Mouse (Mus musculus) heart, postnatal 0 days (tissue): ENCODE data around the gene Krt20. TPM values are rescaled to one million over a fixed set of nuclear protein-coding genes. Genes with fewer than 3 reads are reported as not detected.
A peak's percentile ranks its signal among the peaks of the same experiment; 100 is the strongest.

ENCODE experiments used
- ATAC-seq: fragments of 200-750 bp; cut with Nextera tagmentation; 2 replicates; pipeline ENCODE4 v1.8.0; 2017; ENCODE audit warnings: low read depth, moderate number of reproducible peaks, moderate library complexity; ENCODE audit not compliant: insufficient read depth
- DNase-seq: peaks from one replicate; pipeline ENCODE4 v3.0.0-alpha.2; 2016; ENCODE audit warnings: low spot score
- H3K27ac ChIP-seq: fragments of 300-500 bp; sonication (generic); 2 replicates; pipeline ENCODE4 v1.5.1; 2014; ENCODE audit warnings: low read depth, mild to moderate bottlenecking
- H3K27me3 ChIP-seq: fragments of 300-500 bp; sonication (generic); 2 replicates; pipeline ENCODE4 v1.6.1; 2014; ENCODE audit warnings: low read length, mixed read lengths; ENCODE audit not compliant: control insufficient read depth, insufficient read depth
- H3K36me3 ChIP-seq: fragments of 300-500 bp; sonication (generic); replicated peaks from 2 replicates; pipeline ENCODE4 v1.6.1; 2014; ENCODE audit warnings: low read length, mixed read lengths; ENCODE audit not compliant: control insufficient read depth, insufficient read depth
- H3K4me1 ChIP-seq: fragments of 300-500 bp; sonication (generic); 2 replicates; pipeline ENCODE4 v1.6.1; 2014; ENCODE audit warnings: antibody characterized with exemption; ENCODE audit not compliant: control insufficient read depth, insufficient read depth
- H3K4me2 ChIP-seq: fragments of 300-500 bp; sonication (generic); 2 replicates; pipeline ENCODE4 v1.6.1; 2014; ENCODE audit warnings: low read depth, mild to moderate bottlenecking, low read length, moderate library complexity
- H3K4me3 ChIP-seq: fragments of 300-500 bp; sonication (generic); 2 replicates; pipeline ENCODE4 v1.5.1; 2014; ENCODE audit warnings: low read depth, low read length
- H3K9ac ChIP-seq: fragments of 300-500 bp; sonication (generic); replicated peaks from 2 replicates; pipeline ENCODE4 v1.6.1; 2014; ENCODE audit warnings: low read depth, low read length, mixed read lengths
- H3K9me3 ChIP-seq: fragments of 300-500 bp; sonication (generic); replicated peaks from 2 replicates; pipeline ENCODE4 v1.6.1; 2016; ENCODE audit warnings: low read length; ENCODE audit not compliant: control insufficient read depth
- CTCF ChIP-seq: IDR thresholded peaks from 2 replicates; pipeline ENCODE4 v1.5.1; 2016; ENCODE audit warnings: antibody characterized with exemption, control low read depth, low read depth
- EP300 ChIP-seq: IDR thresholded peaks from 2 replicates; pipeline ENCODE4 v1.6.1; 2016; ENCODE audit warnings: antibody characterized with exemption, low read depth
- WGBS: fragments of 180-500 bp; shearing (Covaris S2); extraction: QIAGEN DNeasy Blood & Tissue Kit; methylation state at CpG from one replicate; pipeline ENCODE4 v1.1.7; 2014; 5-methylcytosine and 5-hydroxymethylcytosine counted together
- polyA plus RNA-seq: library from polyadenylated mRNA; unstranded; fragments of >200 nt; fragmentation: Nextera tagmentation; extraction: Ambion mirVana; gene quantifications from 2 replicates; pipeline ENCODE4 v1.2.1, GENCODE M21; 2015
- total RNA-seq: library from RNA; depleted of rRNA; stranded (reverse); fragments of >200 nt; gene quantifications from 2 replicates; pipeline ENCODE4 v1.2.3, GENCODE M21; 2014; ENCODE audit warnings: low replicate concordance; rRNA removed

Krt20 gene
- total RNA-seq (not detected in 2 replicates), polyA plus RNA-seq (0.26 and 0.38 TPM in 2 replicates)

DNA sequence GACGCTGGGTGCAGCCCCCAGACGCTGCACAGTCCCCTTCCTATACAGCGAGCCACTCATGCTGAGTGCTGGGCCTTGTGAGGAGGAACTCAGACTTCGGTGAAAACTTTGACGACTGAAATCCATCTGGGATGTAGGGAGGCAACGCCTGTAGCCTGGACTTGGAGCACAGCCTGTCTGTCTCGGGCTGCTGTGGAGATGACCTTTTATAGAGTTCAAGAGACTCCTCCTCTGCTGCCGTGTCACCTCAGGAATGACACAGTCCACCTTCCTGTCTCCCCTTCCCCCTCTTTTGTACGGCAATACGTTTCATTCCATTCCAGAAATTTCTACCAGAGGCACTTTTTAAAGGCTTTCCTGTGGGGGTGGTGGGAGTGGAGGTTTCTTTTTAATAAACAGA, at the start of gene Krt20:
TSS of gene Krt20 (minus strand) at position 179 of the 400 bp plus-strand sequence.
- peak; percentile 5 for DNase-seq

DNA sequence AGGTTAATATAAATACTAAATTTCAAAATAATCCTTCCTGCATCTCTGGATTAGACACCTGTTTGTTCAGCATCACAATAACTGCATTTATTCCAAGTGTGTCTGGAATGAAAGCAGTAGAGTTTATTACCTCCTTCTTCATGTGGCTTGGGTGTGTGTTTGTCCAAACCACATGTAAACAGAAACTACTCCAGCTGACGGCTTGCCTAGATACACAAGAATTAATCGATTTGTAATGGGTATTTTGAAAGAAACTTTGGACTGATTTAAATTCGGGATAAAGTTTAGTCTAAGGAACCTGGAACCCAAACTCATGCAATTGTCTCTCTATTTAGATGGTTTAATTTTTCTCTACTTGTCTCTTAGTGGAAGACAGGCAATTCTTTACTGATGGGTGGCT, 37.0 kb upstream of the Krt20 start:
- no peaks in the 10 kb centered on the region for H3K36me3 ChIP-seq
- ATAC-seq (no peak), DNase-seq (no peak)
- H3K27ac ChIP-seq, result no peak overlapping the region
- no peaks in the 10 kb centered on the region for H3K4me1 ChIP-seq
- 69% methylated on average over 3 of the region's 3 CpGs for WGBS
- H3K4me3 ChIP-seq, result no peak overlapping the region
- H3K9me3 ChIP-seq, result no peaks in the 10 kb centered on the region
- no peak overlapping the region for H3K9ac ChIP-seq
- H3K27me3 ChIP-seq, result no peaks in the 10 kb centered on the region
- TF ChIP-seq CTCF (no peak), EP300 (no peak)
- H3K4me2 ChIP-seq, result no peak overlapping the region

More for the DNA sequence above, at the start of gene Krt20:
- Histone ChIP-seq H3K9me3 (no peaks in the 10 kb centered on the region), H3K9ac (no peak within 1 kb of the TSS), H3K4me3 (no peak within 1 kb of the TSS), H3K36me3 (no peaks in the 10 kb centered on the region), H3K4me2 (0 out of 2 replicates have a peak within 1 kb of the TSS, but pooled peaks have one; percentile 7), H3K27me3 (no peaks in the 10 kb centered on the region), H3K4me1 (no peaks in the 10 kb centered on the region), H3K27ac (no peak within 1 kb of the TSS)
- ATAC-seq, result no peak
- no peak for TF ChIP-seq EP300
- TF ChIP-seq CTCF, result no peak
- WGBS, result 18% methylated on average over 10 of the region's 10 CpGs

DNA sequence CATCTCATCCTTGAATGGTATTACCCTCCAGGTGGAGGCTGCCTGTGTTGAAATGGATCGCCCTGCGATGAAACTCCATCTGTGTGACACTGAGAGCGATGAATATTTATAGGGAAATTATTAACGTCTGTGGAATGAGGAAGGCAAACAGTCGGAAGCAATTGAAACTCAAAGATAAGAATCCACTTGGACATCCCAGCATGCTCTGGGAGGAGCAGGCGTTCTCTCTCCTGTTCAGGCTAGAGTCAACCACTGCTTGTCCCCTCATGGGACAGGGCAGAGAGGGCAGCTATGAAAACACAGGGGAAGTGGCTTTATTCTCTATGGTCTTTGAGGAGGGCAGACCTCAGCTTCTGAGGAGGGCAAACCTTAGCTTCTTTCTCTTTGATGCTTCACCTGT, 35.5 kb upstream of the Krt20 start:
- DNase-seq, result no peak
- no peak overlapping the region for H3K9ac ChIP-seq
- H3K4me1 ChIP-seq, result no peaks in the 10 kb centered on the region
- no peak overlapping the region for H3K27ac ChIP-seq
- no peak overlapping the region for H3K4me3 ChIP-seq
- no peaks in the 10 kb centered on the region for H3K36me3 ChIP-seq
- WGBS, result 57% methylated on average over 6 of the region's 6 CpGs
- no peaks in the 10 kb centered on the region for H3K9me3 ChIP-seq
- TF ChIP-seq CTCF (no peak), EP300 (no peak)
- H3K4me2 ChIP-seq, result no peak overlapping the region
- ATAC-seq, result no peak
- H3K27me3 ChIP-seq, result no peaks in the 10 kb centered on the region

DNA sequence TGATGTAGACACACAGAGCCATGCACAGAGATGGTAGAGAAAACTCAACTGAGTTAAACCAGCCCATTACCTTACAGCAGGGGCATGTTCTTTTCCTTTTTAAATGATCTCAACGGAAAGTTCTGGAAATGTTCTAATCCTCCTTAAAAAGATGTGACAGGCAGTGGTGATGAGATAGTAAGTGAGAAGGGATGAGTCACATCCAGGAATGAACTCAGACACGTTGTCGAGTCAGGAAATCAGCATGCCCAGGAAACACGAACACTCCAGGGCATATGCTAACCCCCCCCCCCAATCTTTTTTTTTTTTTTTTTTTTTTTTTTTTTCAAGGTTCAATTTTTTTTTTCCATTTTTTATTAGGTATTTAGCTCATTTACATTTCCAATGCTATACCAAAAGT, 34.5 kb upstream of the Krt20 start:
- DNase-seq, result peak; percentile 16

DNA sequence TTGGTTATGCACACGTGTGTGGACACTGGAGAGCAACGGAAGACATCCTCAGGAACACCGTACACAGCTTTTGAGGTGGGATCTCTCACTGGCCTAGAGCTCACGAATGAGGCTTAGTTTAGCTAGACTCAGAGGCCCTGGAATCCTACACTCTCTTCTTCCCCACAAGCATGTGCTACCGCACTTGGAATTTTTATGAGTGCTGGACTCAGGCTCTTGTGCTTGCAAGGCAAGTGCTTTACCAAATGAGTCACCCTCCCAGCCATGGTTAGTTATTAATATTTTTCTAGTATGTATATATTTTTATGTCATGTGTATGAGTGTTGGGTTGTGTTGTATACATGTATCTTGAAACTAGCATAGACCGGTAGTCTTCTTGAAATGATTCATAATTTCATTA, 34.0 kb upstream of the Krt20 start:
- H3K4me1 ChIP-seq, result no peaks in the 10 kb centered on the region
- H3K4me2 ChIP-seq, result no peak overlapping the region
- TF ChIP-seq EP300, result no peak
- no peak for TF ChIP-seq CTCF
- no peak for DNase-seq
- no peak overlapping the region for H3K27ac ChIP-seq
- H3K9me3 ChIP-seq, result no peaks in the 10 kb centered on the region
- H3K36me3 ChIP-seq, result no peaks in the 10 kb centered on the region
- H3K9ac ChIP-seq, result no peak overlapping the region
- 83% methylated on average over 6 of the region's 6 CpGs for WGBS
- ATAC-seq, result no peak
- no peaks in the 10 kb centered on the region for H3K27me3 ChIP-seq
- H3K4me3 ChIP-seq, result no peak overlapping the region

More for the DNA sequence above, 34.5 kb upstream of the Krt20 start:
- Histone ChIP-seq H3K9me3 (no peaks in the 10 kb centered on the region), H3K27me3 (no peaks in the 10 kb centered on the region), H3K27ac (no peak overlapping the region), H3K4me3 (no peak overlapping the region), H3K9ac (no peak overlapping the region), H3K36me3 (no peaks in the 10 kb centered on the region), H3K4me2 (no peak overlapping the region), H3K4me1 (no peaks in the 10 kb centered on the region)
- TF ChIP-seq CTCF, result no peak
- TF ChIP-seq EP300, result no peak
- ATAC-seq, result no peak
- 65% methylated on average over 4 of the region's 4 CpGs for WGBS

DNA sequence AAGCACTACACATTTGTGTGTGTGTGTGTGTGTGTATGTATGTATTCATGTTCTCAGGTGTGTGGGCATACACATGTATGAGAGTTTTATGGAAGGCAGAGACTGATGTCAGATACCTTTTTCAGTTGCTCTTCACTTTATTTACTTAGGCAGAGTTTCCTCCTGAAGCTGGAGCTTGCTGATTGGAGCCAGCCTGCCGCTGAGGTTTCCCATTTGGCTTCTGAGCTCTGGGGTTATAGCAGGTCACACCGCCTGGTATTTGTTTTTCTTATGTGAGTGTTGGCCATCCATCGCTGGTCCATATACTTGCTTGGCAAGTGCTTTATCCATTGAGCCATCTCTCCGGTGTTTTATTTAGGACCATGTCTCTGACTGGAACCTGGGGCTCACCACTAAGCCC, 31.3 kb upstream of the Krt20 start:
- Histone ChIP-seq H3K9ac (no peak overlapping the region), H3K27ac (no peak overlapping the region), H3K4me2 (no peak overlapping the region), H3K36me3 (no peaks in the 10 kb centered on the region), H3K27me3 (no peaks in the 10 kb centered on the region), H3K4me1 (no peaks in the 10 kb centered on the region), H3K9me3 (no peaks in the 10 kb centered on the region), H3K4me3 (no peak overlapping the region)
- DNase-seq (no peak), ATAC-seq (no peak)
- WGBS, result 75% methylated on average over 4 of the region's 4 CpGs
- TF ChIP-seq EP300, result no peak
- no peak for TF ChIP-seq CTCF
